Mouse (Mus musculus) neural tube, embryonic 11.5 days (tissue): ENCODE measurements around the gene Tbrg4. TPM values are rescaled to one million over a fixed set of nuclear protein-coding genes. Genes with fewer than 3 reads are reported as not detected.

Experiments used
- ATAC-seq: fragments of 200-750 bp; cut with Nextera tagmentation; 2 replicates; pipeline ENCODE4 v1.8.0; 2017; ENCODE audit warnings: moderate number of reproducible peaks, mild to moderate bottlenecking, moderate TSS enrichment, moderate library complexity; ENCODE audit not compliant: insufficient read depth, low FRiP score, low TSS enrichment
- DNase-seq: peaks from one replicate; pipeline ENCODE4 v3.0.0-alpha.2; 2015; ENCODE audit warnings: low spot score
- H3K27ac ChIP-seq: fragments of 300-500 bp; sonication (generic); 2 replicates; pipeline ENCODE4 v1.5.1; 2014; ENCODE audit warnings: low read depth, mild to moderate bottlenecking, low read length
- H3K27me3 ChIP-seq: fragments of 300-500 bp; sonication (generic); 2 replicates; pipeline ENCODE4 v1.6.1; 2014; ENCODE audit warnings: mild to moderate bottlenecking, low read length, mixed read lengths; ENCODE audit not compliant: control insufficient read depth, insufficient read depth
- H3K36me3 ChIP-seq: fragments of 300-500 bp; sonication (generic); 2 replicates; pipeline ENCODE4 v1.6.1; 2014; ENCODE audit warnings: mild to moderate bottlenecking, low read length, moderate library complexity, mixed read lengths; ENCODE audit not compliant: control insufficient read depth, insufficient read depth
- H3K4me1 ChIP-seq: fragments of 300-500 bp; sonication (generic); 2 replicates; pipeline ENCODE4 v1.6.1; 2014; ENCODE audit warnings: low read length, mixed read lengths; ENCODE audit not compliant: control insufficient read depth, insufficient read depth
- H3K4me2 ChIP-seq: fragments of 300-500 bp; sonication (generic); 2 replicates; pipeline ENCODE4 v1.6.1; 2014; ENCODE audit warnings: low read depth, mild to moderate bottlenecking, moderate library complexity
- H3K4me3 ChIP-seq: fragments of 300-500 bp; sonication (generic); 2 replicates; pipeline ENCODE4 v1.5.1; 2014; ENCODE audit warnings: low read depth, low read length
- H3K9ac ChIP-seq: fragments of 300-500 bp; sonication (generic); 2 replicates; pipeline ENCODE4 v1.6.1; 2014; ENCODE audit warnings: mild to moderate bottlenecking, low read length
- H3K9me3 ChIP-seq: fragments of 300-500 bp; sonication (generic); 2 replicates; pipeline ENCODE4 v1.6.1; 2016; ENCODE audit warnings: low read length; ENCODE audit not compliant: control insufficient read depth
- WGBS: fragments of 180-500 bp; shearing (Covaris S2); extraction: QIAGEN DNeasy Blood & Tissue Kit; methylation state at CpG from one replicate; pipeline ENCODE4 v1.1.7; 2014; 5-methylcytosine and 5-hydroxymethylcytosine counted together
- polyA plus RNA-seq: library from polyadenylated mRNA; unstranded; fragments of >200 nt; fragmentation: Nextera tagmentation; extraction: Ambion mirVana; gene quantifications from 2 replicates; pipeline ENCODE4 v1.2.1, GENCODE M21; 2014

Tbrg4 gene
- polyA plus RNA-seq, 1 experiment from 2014 or later = 43.4 TPM

DNA sequence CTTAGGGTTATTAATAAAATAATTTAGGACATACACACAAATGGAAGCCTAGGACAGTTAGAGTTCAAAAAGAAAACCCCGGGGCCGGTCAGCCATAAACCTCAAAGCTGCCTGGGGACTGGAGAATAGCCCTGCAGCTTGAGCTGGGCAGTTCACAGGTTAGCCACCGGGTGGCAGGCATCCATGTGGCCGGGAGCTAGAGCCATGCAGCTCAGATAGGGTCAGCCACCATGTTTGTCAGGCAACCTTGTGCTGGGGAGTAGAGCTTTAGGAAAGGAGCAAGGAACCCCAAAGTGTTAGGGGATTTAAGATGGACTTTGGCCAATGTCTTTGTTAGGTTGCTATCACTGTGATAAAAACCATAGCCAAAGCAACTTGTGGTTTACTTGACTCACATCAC, 2.7 kb upstream of the Tbrg4 start:
- Histone ChIP-seq H3K27me3 (no peaks in the 10 kb centered on the region), H3K4me3 (no peak overlapping the region), H3K9ac (no peak overlapping the region), H3K4me1 (peaks cover 9% of the 10 kb centered on the region; the same call in 1 of the 2 replicates), H3K9me3 (no peaks in the 10 kb centered on the region), H3K27ac (no peak overlapping the region), H3K36me3 (peaks cover 4% of the 10 kb centered on the region), H3K4me2 (no peak overlapping the region)
- WGBS = 13% methylated on average over 4 of the region's 4 CpGs
- peak; percentile 57 for DNase-seq
- no peak for ATAC-seq

DNA sequence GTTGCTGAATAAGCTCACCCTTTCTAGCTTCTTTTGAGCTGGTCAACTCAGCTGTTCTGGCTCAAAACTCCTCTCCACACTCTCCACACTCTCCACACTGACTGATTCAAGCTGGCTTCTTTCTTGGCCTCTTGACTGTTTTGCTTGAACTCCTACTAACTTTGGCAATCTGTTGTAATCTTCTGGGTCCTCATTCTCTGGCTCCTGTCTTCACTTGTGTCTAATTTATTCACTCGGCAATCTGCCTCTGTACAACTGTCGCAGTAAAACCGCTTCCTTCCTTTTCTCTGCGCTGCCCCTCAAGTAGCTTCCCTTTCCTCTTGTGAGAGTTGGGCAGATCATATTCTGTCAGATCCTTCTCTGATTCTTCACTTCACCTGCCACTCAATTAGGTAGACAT, 1.9 kb upstream of the Tbrg4 start:
- Histone ChIP-seq H3K27ac (no peak overlapping the region), H3K27me3 (no peaks in the 10 kb centered on the region), H3K4me2 (no peak overlapping the region), H3K36me3 (peaks cover 8% of the 10 kb centered on the region), H3K4me1 (peaks cover 9% of the 10 kb centered on the region; the same call in 1 of the 2 replicates), H3K4me3 (no peak overlapping the region), H3K9me3 (no peaks in the 10 kb centered on the region), H3K9ac (no peak overlapping the region)
- ATAC-seq = no peak
- DNase-seq = no peak
- 94% methylated on average over 4 of the region's 4 CpGs for WGBS

DNA sequence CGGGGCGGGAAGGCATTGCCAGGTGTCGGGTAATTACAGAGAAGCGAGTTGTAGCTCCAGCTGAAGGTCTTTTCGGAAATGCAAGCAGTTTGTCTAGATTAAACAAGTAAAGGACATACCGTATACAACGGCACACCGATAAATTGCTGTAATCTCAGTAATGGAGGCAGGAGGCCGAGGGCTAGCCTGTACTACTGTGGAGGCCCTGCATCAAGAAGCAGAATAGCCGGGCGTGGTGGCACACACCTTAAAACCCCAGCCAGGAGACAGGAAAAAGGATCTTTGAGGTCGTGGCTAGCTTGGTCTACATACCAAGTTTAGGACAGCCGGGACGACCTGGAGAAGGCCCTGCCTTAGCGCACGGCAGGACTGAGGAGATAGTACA, 513 bp upstream of the Tbrg4 start:
- peaks cover 9% of the 10 kb centered on the region; the same call in 1 of the 2 replicates for H3K4me1 ChIP-seq
- H3K4me2 ChIP-seq = peak overlapping the region; percentile 89
- no peaks in the 10 kb centered on the region for H3K27me3 ChIP-seq
- H3K4me3 ChIP-seq = peak overlapping the region; percentile 67
- H3K9ac ChIP-seq = peak overlapping the region; percentile 67
- peak; percentile 11 for ATAC-seq
- no peaks in the 10 kb centered on the region for H3K9me3 ChIP-seq
- 11% methylated on average over 16 of the region's 16 CpGs for WGBS
- peak overlapping the region; percentile 37 for H3K27ac ChIP-seq
- no peak for DNase-seq
- H3K36me3 ChIP-seq = peaks cover 14% of the 10 kb centered on the region

DNA sequence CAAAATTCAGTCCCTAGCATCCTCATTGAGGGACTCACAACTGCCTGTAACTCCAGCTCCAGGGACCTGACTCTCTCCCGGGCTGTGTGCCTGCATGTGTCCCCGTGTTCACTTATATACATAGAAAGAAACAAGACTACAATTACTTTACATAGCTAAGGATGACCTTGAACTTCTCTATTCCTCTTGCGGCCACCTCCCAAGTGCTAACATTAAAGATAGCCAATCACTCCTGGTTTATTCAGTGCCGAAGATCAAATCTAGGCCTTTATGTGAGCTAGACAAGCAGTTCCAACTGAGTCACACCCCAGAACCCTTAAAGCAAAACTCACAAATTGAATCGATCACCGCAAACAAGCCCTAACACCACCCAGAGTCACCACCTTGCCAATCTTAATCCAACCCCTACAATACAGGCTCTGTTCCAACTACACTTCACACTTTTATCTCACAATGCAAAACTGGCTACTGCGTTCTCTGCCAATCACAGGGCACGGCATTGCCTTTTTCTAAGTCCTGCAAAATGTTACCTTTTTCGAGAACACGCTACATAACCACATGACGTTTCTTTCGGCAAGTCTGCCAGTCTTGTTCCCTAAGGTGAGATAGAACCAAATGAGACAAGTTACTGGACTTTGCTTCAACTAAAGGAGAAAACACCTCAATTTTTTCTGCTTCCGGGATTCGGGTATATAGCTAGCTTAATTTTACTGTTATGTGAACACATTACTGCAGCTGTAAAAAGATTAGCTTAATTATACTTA, 1.1 kb downstream of the Tbrg4 start:
- peak overlapping the region; percentile 67 for H3K9ac ChIP-seq
- H3K27ac ChIP-seq = no peak overlapping the region
- H3K27me3 ChIP-seq = no peaks in the 10 kb centered on the region
- H3K4me3 ChIP-seq = peak overlapping the region; percentile 67
- ATAC-seq (no peak), DNase-seq (no peak)
- peaks cover 27% of the 10 kb centered on the region for H3K36me3 ChIP-seq
- no peaks in the 10 kb centered on the region for H3K9me3 ChIP-seq
- WGBS = 71% methylated on average over 14 of the region's 14 CpGs
- H3K4me2 ChIP-seq = peak overlapping the region; percentile 89
- H3K4me1 ChIP-seq = peaks cover 9% of the 10 kb centered on the region; the same call in 1 of the 2 replicates

DNA sequence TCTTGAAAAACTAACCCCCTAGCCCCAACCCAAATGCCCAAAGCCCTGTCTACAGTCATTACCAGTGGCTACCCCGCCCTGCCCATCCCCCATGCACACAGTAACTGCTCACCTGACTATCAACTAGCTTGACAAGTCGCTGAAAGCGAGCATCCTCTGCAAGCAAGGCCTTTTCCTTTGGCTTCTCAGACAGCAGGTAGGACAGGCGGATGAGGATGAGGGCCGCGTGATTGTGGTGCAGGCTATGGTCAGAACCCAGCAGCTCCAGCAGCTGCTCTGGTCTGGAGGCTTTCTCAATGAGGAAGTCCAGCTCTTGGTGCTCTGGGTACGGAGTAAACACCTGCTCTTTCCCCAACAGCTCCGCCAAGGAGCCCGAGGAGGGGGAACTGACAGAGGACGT, 2.2 kb downstream of the Tbrg4 start:
- H3K4me2 ChIP-seq = no peak overlapping the region
- H3K27ac ChIP-seq = no peak overlapping the region
- ATAC-seq = no peak
- peaks cover 9% of the 10 kb centered on the region; the same call in 1 of the 2 replicates for H3K4me1 ChIP-seq
- 92% methylated on average over 10 of the region's 10 CpGs for WGBS
- DNase-seq = no peak
- H3K4me3 ChIP-seq = no peak overlapping the region; the same call in 1 of the 2 replicates
- H3K9ac ChIP-seq = no peak overlapping the region
- peaks cover 36% of the 10 kb centered on the region for H3K36me3 ChIP-seq
- no peaks in the 10 kb centered on the region for H3K27me3 ChIP-seq
- H3K9me3 ChIP-seq = no peaks in the 10 kb centered on the region

GRCm38 (mm10) chr11:6615250-6616205, 10.3 kb downstream of the Tbrg4 start:
- H3K4me1 ChIP-seq = no peaks in the 10 kb centered on the region
- no peaks in the 10 kb centered on the region for H3K27me3 ChIP-seq
- DNase-seq (no peak), ATAC-seq (no peak)
- no peak overlapping the region for H3K9ac ChIP-seq
- 96% methylated on average over 12 of the region's 12 CpGs for WGBS
- H3K4me2 ChIP-seq = no peak overlapping the region
- no peak overlapping the region for H3K27ac ChIP-seq
- peaks cover 47% of the 10 kb centered on the region for H3K36me3 ChIP-seq
- H3K4me3 ChIP-seq = no peak overlapping the region
- no peaks in the 10 kb centered on the region for H3K9me3 ChIP-seq

- H3K4me2 ChIP-seq = peak within 1 kb of the TSS; percentile 67
- H3K27ac ChIP-seq = peak within 1 kb of the TSS; percentile 89
- peaks cover 6% of the 10 kb centered on the region; the same call in 1 of the 2 replicates for H3K4me1 ChIP-seq
- H3K36me3 ChIP-seq = no peaks in the 10 kb centered on the region; the same call in 1 of the 2 replicates
- H3K9ac ChIP-seq = peak within 1 kb of the TSS; percentile 64
- peaks cover 8% of the 10 kb centered on the region; the same call in 1 of the 2 replicates for H3K27me3 ChIP-seq
- H3K4me3 ChIP-seq = peak within 1 kb of the TSS; percentile 45
- 8% methylated on average over 32 of the region's 41 CpGs for WGBS
- peak; percentile 78 for DNase-seq
- no peaks in the 10 kb centered on the region for H3K9me3 ChIP-seq
- peak; percentile 87 for ATAC-seq
These were observed 20.1 kb downstream of the Tbrg4 start, which contains the start of gene Nacad for GRCm38 (mm10) chr11:6605491-6606399. Gene Nacad (minus strand): TSS chr11:6606053.

GRCm38 (mm10) chr11:6605021-6605481, 20.8 kb downstream of the Tbrg4 start:
- DNase-seq (peak; percentile 42), ATAC-seq (no peak)
- Histone ChIP-seq H3K9me3 (no peaks in the 10 kb centered on the region), H3K4me1 (peaks cover 6% of the 10 kb centered on the region; the same call in 1 of the 2 replicates), H3K27me3 (peaks cover 8% of the 10 kb centered on the region; the same call in 1 of the 2 replicates), H3K36me3 (no peaks in the 10 kb centered on the region; the same call in 1 of the 2 replicates), H3K4me2 (peak overlapping the region; percentile 67), H3K27ac (peak overlapping the region; percentile 89), H3K9ac (peak overlapping the region; percentile 64), H3K4me3 (peak overlapping the region; percentile 45)
- WGBS = 17% methylated on average over 13 of the region's 13 CpGs
